Mouse (Mus musculus) kidney, adult 9 months (tissue): ENCODE measurements around the gene Ifi27l2b.
"Not testable (repeated sequence)": the region's sequence is repeated elsewhere in the genome, so short reads cannot be mapped to it uniquely, and the experiment has no call there.

ENCODE experiments used
- DNase-seq: peaks from one replicate; pipeline ENCODE4 v3.0.0; 2022

The Ifi27l2b gene

GRCm38 (mm10) chr12:103457140-103457539, at the start of gene Ifi27l2b:
Gene Ifi27l2b (minus strand): TSS chr12:103457223.
- no peak for DNase-seq

DNA sequence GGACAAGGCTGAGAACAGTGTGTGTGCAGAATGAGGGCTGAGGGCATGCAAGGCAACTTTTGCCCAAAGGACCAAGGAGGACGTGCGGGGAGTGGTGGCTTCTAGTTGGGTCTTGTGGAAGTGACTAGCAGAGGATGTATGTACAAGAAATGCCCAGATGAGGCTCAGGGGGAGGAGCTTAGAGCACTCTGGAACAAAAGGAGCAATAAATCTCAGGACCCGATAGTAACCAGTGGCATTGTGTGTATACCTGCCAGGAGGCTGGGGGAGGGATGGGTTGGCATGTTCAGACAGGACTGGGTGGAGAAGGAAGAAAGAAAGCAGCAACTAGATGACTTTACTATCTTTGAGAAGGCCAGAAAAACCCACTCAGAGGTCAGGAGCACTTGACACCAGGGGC, 47.4 kb upstream of the Ifi27l2b start:
- no peak for DNase-seq

- no peak for DNase-seq
Observed at GRCm38 (mm10) chr12:103503300-103503699, 46.3 kb upstream of the Ifi27l2b start.

- DNase-seq = no peak
Observed at GRCm38 (mm10) chr12:103499261-103499660, 42.2 kb upstream of the Ifi27l2b start.

GRCm38 (mm10) chr12:103498768-103499167, 41.7 kb upstream of the Ifi27l2b start:
- DNase-seq = no peak

- DNase-seq = peak; percentile 72
Observed at GRCm38 (mm10) chr12:103494486-103494885, 37.5 kb upstream of the Ifi27l2b start.

DNA sequence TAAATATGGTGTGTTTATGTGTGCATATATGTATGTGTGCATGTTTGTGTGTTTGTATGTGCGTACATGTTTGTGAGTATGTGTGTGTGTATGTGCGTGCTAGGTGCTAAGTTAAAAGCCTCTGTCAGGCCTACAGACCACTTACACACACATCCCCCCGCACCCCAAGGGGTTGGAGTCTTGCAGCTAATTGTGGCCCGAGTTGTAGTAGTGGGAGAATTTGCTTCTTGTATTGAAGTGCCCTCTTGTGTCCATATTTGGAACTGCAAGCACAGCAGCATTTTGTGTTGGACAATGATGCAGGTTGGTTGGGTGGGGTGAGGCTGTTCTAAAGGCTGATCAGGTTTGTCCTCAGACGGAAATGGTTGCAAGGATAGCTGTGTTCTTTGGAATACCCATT, 35.7 kb upstream of the Ifi27l2b start:
- peak; percentile 82 for DNase-seq

GRCm38 (mm10) chr12:103491091-103491730, 34.2 kb upstream of the Ifi27l2b start:
- DNase-seq = no peak

DNA sequence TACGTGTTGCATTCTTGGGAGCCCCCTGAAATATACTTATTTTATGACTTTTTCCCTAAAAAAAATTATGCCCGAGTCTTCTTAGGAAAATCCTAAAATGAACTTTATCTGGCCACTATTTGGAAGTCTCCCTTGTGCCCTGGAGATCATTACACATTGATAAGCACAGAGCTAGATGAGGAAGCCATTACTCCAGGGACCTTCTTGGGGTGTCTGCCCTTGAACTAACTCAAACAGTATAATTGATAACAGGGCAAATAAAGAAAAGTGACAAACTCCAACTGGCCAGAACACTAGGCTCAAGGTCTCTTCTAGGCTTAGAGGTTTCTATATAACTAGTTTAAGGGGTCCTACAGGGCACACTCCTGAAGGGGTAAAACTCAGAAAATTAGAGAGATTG, 30.7 kb upstream of the Ifi27l2b start:
- no peak for DNase-seq

DNA sequence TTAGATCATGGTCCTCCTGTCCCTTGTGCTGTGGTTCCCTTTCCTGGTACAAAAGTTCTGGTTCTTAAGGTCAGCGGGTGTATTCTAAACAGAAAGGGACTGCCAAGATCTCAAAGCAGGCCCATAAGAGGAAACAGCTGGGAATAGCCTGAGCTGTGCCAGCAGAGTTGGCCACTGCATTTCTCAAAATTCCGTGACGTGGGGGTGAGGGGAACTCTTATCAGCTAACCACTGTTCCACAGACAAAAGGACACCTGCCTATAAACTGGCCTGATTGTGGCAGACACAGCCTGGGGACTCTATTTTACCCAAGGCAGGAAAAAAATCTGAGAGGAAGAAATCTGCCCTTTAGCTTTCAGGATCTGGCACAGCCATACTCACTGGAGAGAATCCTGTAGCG, 30.3 kb upstream of the Ifi27l2b start:
- DNase-seq = peak; percentile 9

- no peak for DNase-seq
Observed at GRCm38 (mm10) chr12:103486726-103487125, 29.7 kb upstream of the Ifi27l2b start.

- DNase-seq = not testable (repeated sequence)
Observed at GRCm38 (mm10) chr12:103484200-103484972, 27.4 kb upstream of the Ifi27l2b start.

DNA sequence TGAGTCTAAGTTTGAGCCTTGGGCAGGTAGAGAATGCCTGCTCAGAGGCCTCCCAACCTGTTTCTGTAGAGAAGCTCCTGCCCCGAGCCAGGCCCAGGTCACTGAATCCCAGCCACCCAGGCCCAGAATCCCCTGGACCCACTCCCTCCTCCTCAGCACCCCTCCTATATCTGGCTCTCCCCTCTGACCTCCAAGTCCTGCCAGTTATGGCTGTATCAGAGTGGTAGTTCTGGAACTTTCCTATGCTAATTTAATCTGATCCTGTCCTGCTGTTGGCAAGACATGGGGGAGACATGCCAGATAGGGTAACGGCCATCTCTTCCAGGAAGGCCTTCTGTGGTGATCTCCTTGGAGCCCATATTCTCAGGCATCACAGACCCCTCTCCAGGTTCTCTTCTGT, 25.8 kb upstream of the Ifi27l2b start:
- DNase-seq = no peak

DNA sequence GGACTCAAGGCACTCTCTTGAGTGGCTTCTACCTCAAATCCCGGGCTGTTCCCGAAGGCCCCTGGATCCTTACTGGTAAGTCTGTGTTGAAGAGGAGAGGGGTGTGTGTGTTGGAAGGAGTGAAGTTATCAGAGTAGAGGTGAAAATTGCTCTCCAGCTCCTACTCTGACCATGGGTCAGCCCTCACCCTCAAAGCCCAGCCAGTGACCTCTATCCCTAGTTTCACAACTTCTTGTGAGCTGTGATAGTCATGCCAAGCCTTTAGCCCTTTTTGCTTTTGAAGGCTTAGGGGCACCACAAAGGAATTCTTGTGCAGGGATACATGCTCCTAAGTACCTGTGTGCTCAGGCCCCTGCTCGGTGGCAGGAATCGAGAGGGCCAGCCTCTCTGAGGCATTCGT, 24.6 kb upstream of the Ifi27l2b start:
- no peak for DNase-seq

DNA sequence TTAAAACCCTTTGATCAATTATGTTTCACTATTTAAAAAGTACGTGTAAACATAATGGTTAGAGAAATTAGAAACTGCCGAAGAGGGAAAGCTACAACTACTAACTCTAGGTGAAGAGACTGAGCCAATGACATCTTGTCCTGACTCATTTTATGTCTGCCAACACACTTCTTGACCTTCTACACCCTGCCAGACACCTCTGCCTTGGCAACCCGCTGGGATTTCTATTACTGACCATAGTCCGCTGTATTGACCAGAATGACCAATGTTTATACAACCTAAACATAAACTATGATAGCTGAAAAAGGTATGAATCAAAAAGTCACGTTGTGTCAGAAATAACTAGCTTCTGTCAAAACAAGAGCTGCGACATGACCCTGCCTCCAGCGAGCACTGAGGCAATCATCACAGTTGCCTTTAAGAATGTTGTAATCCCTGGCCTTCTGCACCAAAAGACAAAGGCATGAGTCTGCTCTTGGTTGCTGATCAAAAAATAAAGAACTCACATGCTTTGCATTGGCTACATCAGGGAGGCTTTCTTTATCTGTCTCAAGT, 20.5 kb upstream of the Ifi27l2b start:
- DNase-seq = no peak

DNA sequence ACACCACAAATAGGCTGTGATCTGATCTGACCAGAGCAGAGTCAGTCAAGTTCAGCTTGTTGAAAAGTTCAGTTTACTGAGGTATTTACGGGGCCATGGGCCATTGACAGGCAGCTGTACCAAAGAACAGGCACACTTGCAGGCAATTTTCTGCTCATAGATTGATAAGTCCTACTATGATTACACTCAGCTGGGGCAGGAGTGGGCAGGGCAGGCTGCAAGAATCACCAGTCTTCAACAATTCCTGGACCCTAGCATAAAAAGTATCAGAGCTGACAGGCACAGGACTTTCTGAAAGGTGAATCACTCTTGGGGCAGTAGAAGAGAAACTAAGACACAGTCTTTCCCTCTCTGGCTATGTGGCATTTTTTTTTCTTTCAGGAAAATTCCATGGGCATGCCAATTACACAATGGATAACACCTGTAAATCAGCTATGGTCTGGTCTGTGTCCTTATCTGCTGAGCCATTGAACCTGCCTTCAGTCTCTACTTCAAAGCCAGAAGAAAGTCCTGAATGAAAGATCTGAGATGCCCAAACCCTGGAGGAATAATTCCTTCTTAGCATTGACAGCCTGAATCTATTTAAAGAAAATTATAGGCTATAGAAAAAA, 19.9 kb upstream of the Ifi27l2b start:
- DNase-seq = no peak

DNA sequence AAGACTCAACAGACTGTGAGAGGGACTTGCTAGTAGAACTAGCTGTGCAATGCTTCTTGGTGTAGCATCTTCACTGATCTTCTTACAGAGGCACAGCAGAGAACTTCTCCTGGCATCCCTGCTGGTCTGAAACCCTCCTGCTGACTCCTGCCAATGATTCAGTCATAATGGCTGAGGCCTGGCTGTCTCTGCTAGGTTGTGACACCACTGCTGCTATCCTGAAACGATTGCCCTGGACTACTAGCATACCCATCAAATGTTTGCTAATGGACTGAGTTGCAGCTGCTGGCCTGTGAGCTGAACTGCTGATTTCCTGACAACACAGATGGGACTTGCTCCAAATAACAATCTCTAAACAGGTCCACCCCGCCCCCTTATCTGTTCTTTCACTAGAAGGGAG, 17.5 kb upstream of the Ifi27l2b start:
- no peak for DNase-seq

- DNase-seq = not testable (repeated sequence)
Observed at GRCm38 (mm10) chr12:103456727-103457126, 296 bp downstream of the Ifi27l2b start.

DNA sequence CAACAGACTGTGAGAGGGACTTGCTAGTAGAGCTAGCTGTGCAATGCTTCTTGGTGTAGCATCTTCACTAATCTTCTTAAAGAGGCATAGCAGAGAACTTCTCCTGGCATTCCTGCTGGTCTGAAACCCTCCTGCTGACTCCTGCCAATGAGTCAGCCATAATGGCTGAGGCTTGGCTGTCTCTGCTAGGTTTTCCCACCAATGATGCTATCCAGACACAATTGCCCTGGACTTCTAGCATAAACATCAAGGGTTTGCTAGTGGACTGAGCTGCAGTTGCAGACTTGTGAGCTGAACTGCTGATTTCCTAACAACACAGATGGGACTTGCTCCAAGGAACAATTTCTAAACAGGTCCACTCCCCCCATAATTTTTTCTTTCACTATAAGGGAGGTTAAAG, 3.7 kb downstream of the Ifi27l2b start:
- no peak for DNase-seq

- DNase-seq = peak; percentile 0
Observed at GRCm38 (mm10) chr12:103445060-103445459, 12.0 kb downstream of the Ifi27l2b start.

DNA sequence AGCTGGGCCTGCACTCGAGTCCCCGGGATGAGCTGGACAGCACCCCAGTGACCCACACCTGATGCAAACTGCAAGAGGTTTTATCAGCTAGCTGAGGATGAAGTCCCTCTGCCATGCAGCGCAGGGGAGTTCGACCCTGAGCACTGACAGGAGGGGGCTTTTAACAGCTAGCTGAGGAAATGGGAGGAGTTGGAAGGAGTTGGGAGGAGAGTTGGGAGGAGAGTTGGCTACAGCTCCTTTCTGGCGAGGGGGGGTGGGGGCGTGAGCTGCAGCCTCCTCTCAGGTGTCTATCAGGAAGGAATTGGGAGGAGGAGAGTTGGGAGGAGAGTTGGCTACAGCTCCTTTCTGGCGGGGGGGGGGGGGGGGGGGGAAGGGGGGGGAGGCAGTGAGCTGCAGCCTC, 12.8 kb downstream of the Ifi27l2b start:
- DNase-seq = peak; percentile 0

DNA sequence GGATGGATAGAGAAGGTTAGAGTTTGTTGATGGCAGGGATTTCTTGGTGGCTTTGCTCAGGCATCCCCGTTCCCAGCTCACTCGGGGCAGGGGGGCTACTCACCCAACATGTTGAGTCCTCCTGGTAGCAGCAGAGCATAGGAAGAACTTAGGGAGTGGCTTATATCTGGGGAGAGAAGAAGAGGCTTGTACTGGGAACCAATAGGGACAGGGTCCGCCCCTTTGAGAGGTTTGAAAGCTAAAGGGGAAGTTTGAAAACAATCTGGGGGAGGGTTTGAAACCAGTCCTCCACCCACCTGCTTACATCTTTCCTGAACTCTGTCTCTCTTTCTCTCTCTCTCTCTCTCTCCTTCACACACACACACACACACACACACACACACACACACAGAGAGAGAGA, 13.5 kb downstream of the Ifi27l2b start, which contains the start of gene Ifi27l2a:
Gene Ifi27l2a (minus strand): TSS at position 157 of the 400 bp plus-strand sequence.
- DNase-seq = peak; percentile 3

GRCm38 (mm10) chr12:103437601-103438000, 19.4 kb downstream of the Ifi27l2b start:
- no peak for DNase-seq

DNA sequence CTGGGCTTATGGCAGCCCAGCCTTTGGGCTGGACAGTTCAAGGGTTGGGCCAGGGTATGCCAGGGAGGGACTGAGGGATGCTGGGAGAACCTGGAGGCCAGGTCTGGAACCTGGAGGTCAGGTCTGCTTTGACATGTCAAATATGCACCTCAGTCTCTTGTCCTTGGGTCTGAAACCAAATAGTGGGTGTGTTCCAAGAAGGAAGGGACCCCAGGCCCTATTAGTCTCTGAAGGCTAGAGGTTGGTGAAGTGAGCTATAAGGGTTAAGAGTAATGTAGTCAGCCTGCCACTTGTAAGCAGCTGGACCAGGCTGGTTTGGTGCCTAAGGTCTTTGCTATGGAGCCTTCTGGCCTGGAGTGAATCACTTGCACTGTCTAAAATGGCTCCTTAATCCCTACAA, 22.2 kb downstream of the Ifi27l2b start:
- no peak for DNase-seq
